In genomic region chr4:136652528-136652910, GRCm38 (mm10) we compare ENCODE assay signal across 14 mouse cellular contexts. TPM values are rescaled to one million over a fixed set of nuclear protein-coding genes. Genes with fewer than 3 reads are reported as not detected.
A peak's percentile ranks its signal among the peaks of the same experiment; 100 is the strongest.
DNase-seq lines count a peak whose midpoint lies in the region; ATAC-seq lines count a peak whose summit lies in the region.
"Had no signal": no experiment of that assay in that cellular context is flagged by ENCODE, and none has a peak within 500 bp of the region (broad histone marks: within the 10 kb centered on the region; RNA-seq: fewer than 3 reads in every experiment).

No protein-coding gene starts in this region.

- ATAC-seq in hindbrain, embryonic 13.5 days (ENCODE audit: low FRiP score), result peak; percentile 14; the same call in 1 of the 2 replicates
- ATAC-seq in neural tube, embryonic 14.5 days (ENCODE audit: low read depth), result no peak
- no peak for ATAC-seq in activated CD4-positive, CD25-positive, alpha-beta regulatory T cell, adult 4 months

- peaks cover 41% of the 10 kb centered on the region for H3K36me3 ChIP-seq in hindbrain, embryonic 13.5 days
- H3K36me3 ChIP-seq in neural tube, embryonic 14.5 days (ENCODE audit: control insufficient read depth, insufficient read depth, low read length), result peaks cover 26% of the 10 kb centered on the region

- no peak overlapping the region for H3K4me2 ChIP-seq in hindbrain, embryonic 13.5 days
- no peak overlapping the region for H3K4me2 ChIP-seq in neural tube, embryonic 14.5 days (ENCODE audit: low read depth, low read length)
- H3K4me2 ChIP-seq: embryonic facial prominence, embryonic 12.5 days; limb, embryonic 13.5 days had no signal

- H3K9ac ChIP-seq in hindbrain, embryonic 13.5 days, result peak overlapping the region; percentile 40
- no peak overlapping the region for H3K9ac ChIP-seq in neural tube, embryonic 14.5 days (replicated peaks; ENCODE audit: low read depth, low read length)
- H3K9ac ChIP-seq: embryonic facial prominence, embryonic 12.5 days; limb, embryonic 13.5 days had no signal

- no peak overlapping the region for H3K4me3 ChIP-seq in hindbrain, embryonic 13.5 days
- no peak overlapping the region for H3K4me3 ChIP-seq in neural tube, embryonic 14.5 days (ENCODE audit: low read depth, low read length)
- H3K4me3 ChIP-seq: embryonic facial prominence, embryonic 12.5 days; limb, embryonic 13.5 days had no signal

- peak; percentile 77 for DNase-seq in retina, postnatal 1 day
- DNase-seq in retina, embryonic 14.5 days (ENCODE audit: low spot score), result no peak
- DNase-seq in cerebellum, postnatal 10 days, result peak; percentile 90 to 94
- DNase-seq in testis, postnatal 10 days (ENCODE audit: low spot score), result no peak
- DNase-seq in lung, adult 18-20 months, result no peak
- DNase-seq: adrenal gland, postnatal 36 days; gastrocnemius, postnatal 10 days; heart, postnatal 4 days had no signal

- no peaks in the 10 kb centered on the region for H3K27me3 ChIP-seq in hindbrain, embryonic 13.5 days
- H3K27me3 ChIP-seq in neural tube, embryonic 14.5 days (ENCODE audit: control insufficient read depth, insufficient read depth, low read length), result no peaks in the 10 kb centered on the region
- H3K27me3 ChIP-seq: embryonic facial prominence, embryonic 12.5 days; limb, embryonic 13.5 days had no signal

- peaks cover 30% of the 10 kb centered on the region for H3K4me1 ChIP-seq in hindbrain, embryonic 13.5 days (replicated peaks)
- peaks cover 7% of the 10 kb centered on the region; the same call in 1 of the 2 replicates for H3K4me1 ChIP-seq in neural tube, embryonic 14.5 days (ENCODE audit: control insufficient read depth, insufficient read depth, low read length)

- 72% methylated on average over 11 of the region's 11 CpGs for WGBS in hindbrain, embryonic 13.5 days
- 59% methylated on average over 11 of the region's 11 CpGs for WGBS in neural tube, embryonic 14.5 days

- no peaks in the 10 kb centered on the region for H3K9me3 ChIP-seq in hindbrain, embryonic 13.5 days
- H3K9me3 ChIP-seq in neural tube, embryonic 14.5 days (ENCODE audit: control insufficient read depth, low read length), result no peaks in the 10 kb centered on the region
- H3K9me3 ChIP-seq: embryonic facial prominence, embryonic 12.5 days; limb, embryonic 13.5 days had no signal

- peak overlapping the region; percentile 80 for H3K27ac ChIP-seq in hindbrain, embryonic 13.5 days
- 0 out of 2 replicates have a peak overlapping the region, but pooled peaks have one; percentile 31 for H3K27ac ChIP-seq in neural tube, embryonic 14.5 days (ENCODE audit: low read depth, low read length)
- H3K27ac ChIP-seq: limb, embryonic 13.5 days; macrophage had no signal

RNA-seq across cellular contexts. Expression of gene Lactbl1, which starts 30.1 kb away (rescaled TPM):
- 0.06 TPM in 1 of 2 replicates, not detected in the other for polyA plus RNA-seq in hindbrain, embryonic 13.5 days (2015; fragmentation: Nextera tagmentation; extraction: Ambion mirVana)
- 0.09 TPM in 1 of 2 replicates, not detected in the other for polyA plus RNA-seq in neural tube, embryonic 14.5 days (2014; fragmentation: Nextera tagmentation; extraction: Ambion mirVana)
- not detected for polyA plus RNA-seq in activated CD4-positive, CD25-positive, alpha-beta regulatory T cell, adult 4 months (2017; shearing (Covaris generic))
- polyA plus RNA-seq: embryonic facial prominence, embryonic 12.5 days; macrophage had no signal

RNA-seq across cellular contexts. Expression of gene Tex46, which starts 42.3 kb away (rescaled TPM):
- not detected in 2 replicates for polyA plus RNA-seq in hindbrain, embryonic 13.5 days (2015; fragmentation: Nextera tagmentation; extraction: Ambion mirVana)
- not detected in 2 replicates for polyA plus RNA-seq in neural tube, embryonic 14.5 days (2014; fragmentation: Nextera tagmentation; extraction: Ambion mirVana)
- not detected for polyA plus RNA-seq in activated CD4-positive, CD25-positive, alpha-beta regulatory T cell, adult 4 months (2017; shearing (Covaris generic))
- polyA plus RNA-seq: embryonic facial prominence, embryonic 12.5 days; limb, embryonic 13.5 days; macrophage had no signal

RNA-seq across cellular contexts. Expression of gene Kdm1a, which starts 50.0 kb away (rescaled TPM):
- 80.7 and 80.8 TPM in 2 replicates for polyA plus RNA-seq in hindbrain, embryonic 13.5 days (2015; fragmentation: Nextera tagmentation; extraction: Ambion mirVana)
- polyA plus RNA-seq in neural tube, embryonic 14.5 days (2014; fragmentation: Nextera tagmentation; extraction: Ambion mirVana), result 83.6 and 91.2 TPM in 2 replicates
- polyA plus RNA-seq in activated CD4-positive, CD25-positive, alpha-beta regulatory T cell, adult 4 months (2017; shearing (Covaris generic)), result 10 to 100 TPM; 17.1 to 19.4 TPM

Comparison
In these comparisons a context has a peak if more than half of its experiments do, and no peak if none do; other contexts are left out.
1. DNase-seq: peak in retina, postnatal 1 day (single experiment) and cerebellum, postnatal 10 days (2 of 2); none in retina, embryonic 14.5 days (single experiment), testis, postnatal 10 days (single experiment) and lung, adult 18-20 months (0 of 2).